Mouse (Mus musculus) liver, adult 2 months (tissue): ENCODE results near the gene Cacna2d3.

ENCODE experiments used
- CTCF ChIP-seq: fragments of 200-500 bp; IDR thresholded peaks from 2 replicates; pipeline ENCODE4 v1.5.1; 2011; ENCODE audit warnings: low read depth, low read length, control low read depth
- POLR2A ChIP-seq: fragments of 200-500 bp; IDR thresholded peaks from 2 replicates; pipeline ENCODE4 v1.6.1; 2011; ENCODE audit warnings: low read length, control low read depth; ENCODE audit not compliant: insufficient read depth; ENCODE audit errors: extremely low read depth

- no peak for TF ChIP-seq POLR2A
- no peak for TF ChIP-seq CTCF
Observed at GRCm38 (mm10) chr14:29021295-29021694, 700.4 kb downstream of the Cacna2d3 start.
